Mouse (Mus musculus): Measurements from ENCODE around the gene Slc15a1. TPM values are rescaled to one million over a fixed set of nuclear protein-coding genes. Genes with fewer than 3 reads are reported as not detected.

Gene Slc15a1
- total and polyA plus RNA-seq, 2 experiments from 2014 or later: 0.04 TPM; not detected in 1

DNA sequence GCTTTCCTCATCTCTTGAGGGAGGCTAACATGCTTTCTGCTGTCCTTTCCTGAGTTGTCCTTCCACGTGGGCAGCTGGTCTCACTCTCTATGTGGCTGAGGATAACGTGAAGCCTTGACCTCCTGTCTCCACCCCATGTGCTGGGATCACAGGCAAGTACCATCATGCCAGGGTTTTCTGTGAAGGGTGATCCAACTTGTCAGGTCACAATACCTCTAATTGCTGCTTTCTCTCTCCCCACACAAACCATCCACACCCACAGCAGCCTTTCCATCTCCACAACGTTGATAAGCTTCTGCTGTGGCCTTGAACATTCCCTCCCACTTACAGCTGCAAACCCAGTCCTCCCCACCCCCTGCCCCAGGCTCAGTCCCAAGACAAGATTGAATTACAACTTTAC, 51.9 kb downstream of the Slc15a1 start:
- no peaks in the 10 kb centered on the region for H3K36me3 ChIP-seq (replicated peaks; ENCODE audit: control insufficient read depth, insufficient read depth, low read length)
- 43% methylated on average over 3 of the region's 3 CpGs for WGBS
- H3K9ac ChIP-seq (replicated peaks; ENCODE audit: low read depth, low read length): no peak overlapping the region
- TF ChIP-seq CTCF (IDR thresholded peaks at IDR 0.05; ENCODE audit: low read depth) (no peak), EP300 (IDR thresholded peaks at IDR 0.05; ENCODE audit: low read depth) (no peak)
- H3K27me3 ChIP-seq (ENCODE audit: control insufficient read depth, insufficient read depth, low read length): no peaks in the 10 kb centered on the region
- H3K4me3 ChIP-seq (ENCODE audit: low read depth, low read length): no peak overlapping the region
- no peak overlapping the region for H3K27ac ChIP-seq (ENCODE audit: low read depth)
- H3K4me1 ChIP-seq (ENCODE audit: control insufficient read depth, insufficient read depth): no peaks in the 10 kb centered on the region
- ATAC-seq (ENCODE audit: insufficient read depth, low read depth): no peak
- H3K9me3 ChIP-seq (replicated peaks; ENCODE audit: control insufficient read depth, low read length): no peaks in the 10 kb centered on the region
- DNase-seq (ENCODE audit: low spot score): no peak
- no peak overlapping the region for H3K4me2 ChIP-seq (ENCODE audit: low read depth, low read length)

DNA sequence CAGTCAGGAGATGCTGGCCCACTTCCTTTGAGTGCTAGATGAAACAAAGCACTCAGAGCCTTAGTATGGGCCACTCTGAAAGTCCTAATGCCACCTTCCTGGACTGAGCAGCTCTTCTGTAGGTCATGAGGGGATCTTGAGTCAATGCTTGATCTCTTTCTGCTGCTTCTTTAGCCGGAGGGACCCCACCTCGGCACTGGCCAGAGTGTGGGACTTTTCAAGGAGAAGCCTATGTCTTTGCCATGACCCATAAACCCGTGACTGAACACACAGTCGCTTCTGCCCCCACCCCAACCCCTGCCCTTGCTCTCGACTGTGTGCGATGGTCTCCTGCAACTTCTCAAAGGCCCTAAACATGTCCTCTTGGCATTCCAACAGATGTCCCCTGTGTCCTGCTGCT, 52.8 kb downstream of the Slc15a1 start:
- Histone ChIP-seq H3K4me1 (ENCODE audit: control insufficient read depth, insufficient read depth) (no peaks in the 10 kb centered on the region), H3K9ac (replicated peaks; ENCODE audit: low read depth, low read length) (no peak overlapping the region), H3K36me3 (replicated peaks; ENCODE audit: control insufficient read depth, insufficient read depth, low read length) (no peaks in the 10 kb centered on the region), H3K4me3 (ENCODE audit: low read depth, low read length) (no peak overlapping the region), H3K9me3 (replicated peaks; ENCODE audit: control insufficient read depth, low read length) (no peaks in the 10 kb centered on the region), H3K27ac (ENCODE audit: low read depth) (no peak overlapping the region), H3K4me2 (ENCODE audit: low read depth, low read length) (no peak overlapping the region), H3K27me3 (ENCODE audit: control insufficient read depth, insufficient read depth, low read length) (no peaks in the 10 kb centered on the region)
- 79% methylated on average over 6 of the region's 6 CpGs for WGBS
- no peak for DNase-seq (ENCODE audit: low spot score)
- TF ChIP-seq CTCF (IDR thresholded peaks at IDR 0.05; ENCODE audit: low read depth) (no peak), EP300 (IDR thresholded peaks at IDR 0.05; ENCODE audit: low read depth) (no peak)
- ATAC-seq (ENCODE audit: insufficient read depth, low read depth): no peak

DNA sequence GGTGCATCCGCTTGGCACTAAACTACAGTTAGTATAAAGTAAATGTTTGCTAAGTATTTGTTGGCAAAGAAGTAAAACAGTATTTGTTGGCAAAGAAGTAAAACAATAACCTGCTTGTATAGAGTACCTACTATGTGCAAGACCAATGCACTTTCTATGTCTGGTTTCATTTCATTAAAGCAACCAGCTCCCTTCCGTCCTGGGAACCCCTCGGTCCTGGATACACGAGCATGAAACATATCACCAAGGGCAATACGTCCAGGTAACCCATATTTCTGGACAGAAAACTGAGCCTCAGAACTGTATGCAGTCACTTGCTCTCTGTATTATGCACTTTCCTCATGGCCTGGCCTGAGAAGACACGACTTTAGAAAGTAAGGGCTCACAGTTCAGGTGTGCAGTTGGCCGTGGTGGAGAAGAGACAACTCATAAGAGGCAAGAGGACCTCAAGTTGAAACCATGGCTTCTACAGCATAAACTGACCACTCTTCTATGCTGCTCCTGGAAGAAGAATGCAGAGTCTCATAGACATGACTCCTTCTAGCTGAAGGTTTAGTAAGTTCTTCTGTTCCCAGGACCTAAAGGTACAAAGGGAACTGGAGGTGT, 53.5 kb downstream of the Slc15a1 start:
- no peak for ATAC-seq (ENCODE audit: insufficient read depth, low read depth)

DNA sequence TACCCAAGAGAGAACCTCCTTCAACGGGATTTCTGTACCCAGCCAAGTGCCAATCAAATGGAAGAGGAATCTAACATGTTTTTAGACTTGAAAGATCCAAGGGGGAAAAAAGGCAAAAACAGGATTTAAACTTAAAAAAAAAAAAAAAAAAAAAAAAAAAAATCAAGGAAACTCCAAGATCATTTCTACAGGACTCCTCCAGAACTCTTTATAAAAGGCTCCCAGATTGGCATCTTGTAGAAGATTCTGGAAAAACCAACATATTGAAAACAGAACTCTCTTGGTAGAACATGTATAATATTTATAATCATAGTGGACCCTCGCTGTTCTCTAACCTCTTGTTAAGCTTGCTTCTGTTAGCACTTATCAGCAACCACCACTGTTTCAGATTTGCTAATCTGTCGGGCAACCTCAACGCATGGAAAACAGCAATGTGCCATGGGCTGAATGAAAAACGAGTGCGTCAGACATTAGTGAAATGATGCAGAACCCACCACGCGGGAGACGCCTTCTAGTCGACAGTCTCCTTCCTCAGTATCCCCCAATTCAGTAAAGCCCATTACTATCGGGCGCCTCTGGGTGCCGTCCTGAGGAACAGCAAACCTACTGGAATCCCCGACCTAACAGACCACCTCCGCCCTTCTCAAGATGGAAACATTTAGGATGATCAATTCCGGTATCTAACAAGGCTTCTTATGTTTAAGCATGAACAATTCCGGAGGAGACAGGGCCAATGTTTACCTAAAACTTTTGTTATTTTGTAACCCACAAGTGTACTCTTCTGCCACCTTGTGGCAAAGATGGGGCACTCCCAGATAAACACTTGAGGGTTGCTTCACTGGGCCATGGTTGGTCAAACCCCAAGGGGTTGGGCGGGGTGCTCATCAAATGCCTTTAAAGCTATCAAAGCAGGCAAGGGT, 54.3 kb downstream of the Slc15a1 start:
- 10% methylated on average over 18 of the region's 18 CpGs for WGBS
- H3K4me3 ChIP-seq (ENCODE audit: low read depth, low read length): peak overlapping the region; percentile 45
- no peak overlapping the region for H3K27ac ChIP-seq (ENCODE audit: low read depth)
- DNase-seq (ENCODE audit: low spot score) (peak; percentile 86), ATAC-seq (ENCODE audit: insufficient read depth, low read depth) (peak; percentile 69; the same call in 1 of the 2 replicates)
- peaks cover 3% of the 10 kb centered on the region; the same call in 1 of the 2 replicates for H3K4me1 ChIP-seq (ENCODE audit: control insufficient read depth, insufficient read depth)
- H3K9ac ChIP-seq (replicated peaks; ENCODE audit: low read depth, low read length): no peak overlapping the region
- no peaks in the 10 kb centered on the region for H3K27me3 ChIP-seq (ENCODE audit: control insufficient read depth, insufficient read depth, low read length)
- no peaks in the 10 kb centered on the region for H3K36me3 ChIP-seq (replicated peaks; ENCODE audit: control insufficient read depth, insufficient read depth, low read length)
- TF ChIP-seq CTCF (IDR thresholded peaks at IDR 0.05; ENCODE audit: low read depth): peak; percentile 85
- TF ChIP-seq EP300 (IDR thresholded peaks at IDR 0.05; ENCODE audit: low read depth): no peak
- no peaks in the 10 kb centered on the region for H3K9me3 ChIP-seq (replicated peaks; ENCODE audit: control insufficient read depth, low read length)
- peak overlapping the region; percentile 88 for H3K4me2 ChIP-seq (ENCODE audit: low read depth, low read length)

More for the DNA sequence above, 53.5 kb downstream of the Slc15a1 start:
- Histone ChIP-seq H3K4me2 (ENCODE audit: low read depth, low read length) (no peak overlapping the region), H3K27me3 (ENCODE audit: control insufficient read depth, insufficient read depth, low read length) (no peaks in the 10 kb centered on the region), H3K4me1 (ENCODE audit: control insufficient read depth, insufficient read depth) (peaks cover 3% of the 10 kb centered on the region; the same call in 1 of the 2 replicates), H3K36me3 (replicated peaks; ENCODE audit: control insufficient read depth, insufficient read depth, low read length) (no peaks in the 10 kb centered on the region), H3K4me3 (ENCODE audit: low read depth, low read length) (no peak overlapping the region), H3K27ac (ENCODE audit: low read depth) (no peak overlapping the region), H3K9ac (replicated peaks; ENCODE audit: low read depth, low read length) (no peak overlapping the region), H3K9me3 (replicated peaks; ENCODE audit: control insufficient read depth, low read length) (no peaks in the 10 kb centered on the region)
- no peak for DNase-seq (ENCODE audit: low spot score)
- TF ChIP-seq EP300 (IDR thresholded peaks at IDR 0.05; ENCODE audit: low read depth) (no peak), CTCF (IDR thresholded peaks at IDR 0.05; ENCODE audit: low read depth) (no peak)
- WGBS: 50% methylated on average over 7 of the region's 7 CpGs

DNA sequence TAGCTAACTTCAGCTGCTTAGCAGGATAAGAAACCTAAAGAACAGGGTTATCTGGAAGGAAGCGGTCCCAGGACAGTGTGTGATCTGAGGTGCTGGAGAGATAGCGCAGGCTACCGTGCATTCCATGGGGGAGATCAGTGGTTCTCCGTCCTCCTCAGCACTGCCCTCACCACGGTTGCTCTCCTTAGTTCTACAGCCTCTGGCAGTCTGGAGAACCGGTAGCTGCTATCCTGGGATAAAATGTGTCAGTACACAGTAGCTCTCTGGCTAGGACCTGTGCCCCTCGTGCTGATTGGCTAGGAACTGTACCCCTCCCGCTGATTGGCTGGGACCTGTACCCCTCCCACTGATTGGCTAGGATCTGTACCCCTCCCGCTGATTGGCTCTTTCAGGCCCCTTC, 58.1 kb downstream of the Slc15a1 start:
- no peaks in the 10 kb centered on the region for H3K9me3 ChIP-seq (replicated peaks; ENCODE audit: control insufficient read depth, low read length)
- DNase-seq (ENCODE audit: low spot score): no peak
- 16% methylated on average over 9 of the region's 9 CpGs for WGBS
- no peak overlapping the region for H3K4me2 ChIP-seq (ENCODE audit: low read depth, low read length)
- no peak overlapping the region for H3K27ac ChIP-seq (ENCODE audit: low read depth)
- H3K27me3 ChIP-seq (ENCODE audit: control insufficient read depth, insufficient read depth, low read length): no peaks in the 10 kb centered on the region
- peaks cover 3% of the 10 kb centered on the region; the same call in 1 of the 2 replicates for H3K4me1 ChIP-seq (ENCODE audit: control insufficient read depth, insufficient read depth)
- no peaks in the 10 kb centered on the region for H3K36me3 ChIP-seq (replicated peaks; ENCODE audit: control insufficient read depth, insufficient read depth, low read length)
- 0 out of 2 replicates have a peak, but pooled peaks have one; percentile 30 for ATAC-seq (ENCODE audit: insufficient read depth, low read depth)
- no peak overlapping the region for H3K4me3 ChIP-seq (ENCODE audit: low read depth, low read length)
- H3K9ac ChIP-seq (replicated peaks; ENCODE audit: low read depth, low read length): no peak overlapping the region
- no peak for TF ChIP-seq CTCF (IDR thresholded peaks at IDR 0.05; ENCODE audit: low read depth)
- no peak for TF ChIP-seq EP300 (IDR thresholded peaks at IDR 0.05; ENCODE audit: low read depth)

Measured in heart, postnatal 0 days (tissue).